Mouse (Mus musculus) layer of hippocampus, adult 11-12 months (tissue): ENCODE data around the gene Ppp6r3.
"Not testable (repeated sequence)": the region's sequence is repeated elsewhere in the genome, so short reads cannot be mapped to it uniquely, and the experiment has no call there.

Experiments used
- DNase-seq: peaks from one replicate; pipeline ENCODE4 v3.0.0; 2022; ENCODE audit warnings: low spot score

Gene Ppp6r3

GRCm38 (mm10) chr19:3575632-3576384 is at the start of gene Ppp6r3:
Ppp6r3 (minus strand) TSS chr19:3575749.
- DNase-seq, result peak; percentile 99

GRCm38 (mm10) chr19:3625111-3625510 is 49.6 kb upstream of the Ppp6r3 start:
- DNase-seq, result no peak

- DNase-seq, result peak; percentile 50
Observed at GRCm38 (mm10) chr19:3623824-3624223, 48.3 kb upstream of the Ppp6r3 start.

- no peak for DNase-seq
Observed at GRCm38 (mm10) chr19:3623294-3623693, 47.7 kb upstream of the Ppp6r3 start.

GRCm38 (mm10) chr19:3620871-3621270 is 45.3 kb upstream of the Ppp6r3 start:
- DNase-seq, result no peak

GRCm38 (mm10) chr19:3619359-3619758 is 43.8 kb upstream of the Ppp6r3 start:
- no peak for DNase-seq

- no peak for DNase-seq
Observed at GRCm38 (mm10) chr19:3613991-3614390, 38.4 kb upstream of the Ppp6r3 start.

GRCm38 (mm10) chr19:3612534-3613273 is 37.2 kb upstream of the Ppp6r3 start:
- no peak for DNase-seq

GRCm38 (mm10) chr19:3611730-3612129 is 36.2 kb upstream of the Ppp6r3 start:
- DNase-seq, result no peak

GRCm38 (mm10) chr19:3610886-3611285 is 35.3 kb upstream of the Ppp6r3 start:
- no peak for DNase-seq

GRCm38 (mm10) chr19:3609826-3610225 is 34.3 kb upstream of the Ppp6r3 start:
- DNase-seq, result no peak

- DNase-seq, result no peak
Observed at GRCm38 (mm10) chr19:3594316-3594715, 18.8 kb upstream of the Ppp6r3 start.

GRCm38 (mm10) chr19:3593379-3594055 is 18.0 kb upstream of the Ppp6r3 start:
- no peak for DNase-seq

- DNase-seq, result no peak
Observed at GRCm38 (mm10) chr19:3589968-3590367, 14.4 kb upstream of the Ppp6r3 start.

GRCm38 (mm10) chr19:3589547-3589946 is 14.0 kb upstream of the Ppp6r3 start:
- DNase-seq, result no peak

- DNase-seq, result not testable (repeated sequence)
Observed at GRCm38 (mm10) chr19:3587729-3588128, 12.2 kb upstream of the Ppp6r3 start.

- peak; percentile 59 for DNase-seq
Observed at GRCm38 (mm10) chr19:3586540-3586939, 11.0 kb upstream of the Ppp6r3 start.

GRCm38 (mm10) chr19:3586026-3586425 is 10.5 kb upstream of the Ppp6r3 start:
- DNase-seq, result no peak

- peak; percentile 74 for DNase-seq
Observed at GRCm38 (mm10) chr19:3581326-3581725, 5.8 kb upstream of the Ppp6r3 start.

GRCm38 (mm10) chr19:3577911-3578290 is 2.4 kb upstream of the Ppp6r3 start:
- DNase-seq, result no peak

GRCm38 (mm10) chr19:3577265-3577910 is 1.8 kb upstream of the Ppp6r3 start:
- no peak for DNase-seq
